Mouse (Mus musculus) heart, adult 2 months (tissue): ENCODE results near the gene Foxp1. TPM values are rescaled to one million over a fixed set of nuclear protein-coding genes. Genes with fewer than 3 reads are reported as not detected.

Experiments used
- DNase-seq, 2 experiments: peaks; one replicate each; pipeline ENCODE4 v3.0.0; 2021
- H3K27ac ChIP-seq: fragments of 200-600 bp; 2 replicates; pipeline ENCODE4 v1.8.1; 2022
- H3K27me3 ChIP-seq: fragments of 200-500 bp; 2 replicates; pipeline ENCODE4 v1.6.1; 2012; ENCODE audit warnings: mild to moderate bottlenecking, low read length, inconsistent platforms, mixed read lengths; ENCODE audit not compliant: control insufficient read depth, insufficient read depth
- H3K36me3 ChIP-seq: fragments of 200-500 bp; 2 replicates; pipeline ENCODE4 v1.6.1; 2012; ENCODE audit warnings: low read length, inconsistent platforms; ENCODE audit not compliant: control insufficient read depth, insufficient read depth
- H3K4me1 ChIP-seq: fragments of 200-500 bp; 2 replicates; pipeline ENCODE4 v1.6.1; 2011; ENCODE audit warnings: low read length; ENCODE audit not compliant: control insufficient read depth, insufficient read depth
- H3K4me3 ChIP-seq: fragments of 200-600 bp; 2 replicates; pipeline ENCODE4 v1.8.1; 2022
- H3K79me2 ChIP-seq: fragments of 200-500 bp; replicated peaks from 2 replicates; pipeline ENCODE4 v1.6.1; 2012; ENCODE audit warnings: mild to moderate bottlenecking, inconsistent platforms, low read length, moderate library complexity, mixed read lengths; ENCODE audit not compliant: control insufficient read depth, insufficient read depth
- H3K9ac ChIP-seq: fragments of 200-500 bp; 2 replicates; pipeline ENCODE4 v1.6.1; 2012; ENCODE audit warnings: low read depth, mild to moderate bottlenecking, control low read depth, inconsistent platforms, low read length, mixed read lengths
- CTCF ChIP-seq: fragments of 200-600 bp; IDR thresholded peaks from 2 replicates; pipeline ENCODE4 v1.8.1; 2022; ENCODE audit warnings: antibody characterized with exemption, mild to moderate bottlenecking, moderate library complexity
- EP300 ChIP-seq: fragments of 200-500 bp; IDR thresholded peaks from 2 replicates; pipeline ENCODE4 v1.6.1; 2011; ENCODE audit warnings: low read depth, low read length, control low read depth; ENCODE audit not compliant: insufficient read depth
- POLR2A ChIP-seq: fragments of 200-500 bp; IDR thresholded peaks from 2 replicates; pipeline ENCODE4 v1.6.1; 2011; ENCODE audit warnings: mild to moderate bottlenecking, low read depth, low read length, control low read depth; ENCODE audit not compliant: insufficient read depth
- WGBS: fragments of 180-500 bp; shearing (Covaris S2); methylation state at CpG from one replicate; pipeline ENCODE4 v1.1.7; 2018; 5-methylcytosine and 5-hydroxymethylcytosine counted together
- intact Hi-C: fragments of 180-260 bp; cut with DNase I; formaldehyde crosslinking; loops from one replicate; pipeline ENCODE4 v1.15.1; 2025
- polyA plus RNA-seq: library from polyadenylated mRNA; depleted of rRNA; stranded (reverse); fragments of >200 nt; gene quantifications from 2 replicates; pipeline ENCODE4 v1.2.3, GENCODE M21; 2012
- total RNA-seq, 2 experiments: library from RNA; stranded (reverse); gene quantifications; 2 replicates each; pipeline ENCODE4 v1.2.3; 2021

Foxp1 gene
- total and polyA plus RNA-seq, 3 experiments, result 22.9 to 31.6 (median 26.4) TPM

- WGBS, result 72% methylated on average over 21 of the region's 21 CpGs
- TF ChIP-seq POLR2A (no peak), EP300 (no peak), CTCF (no peak)
- H3K27ac ChIP-seq, result no peak overlapping the region
- intact Hi-C loops, result no loop called here
- H3K4me3 ChIP-seq, result no peak overlapping the region
- H3K79me2 ChIP-seq, result no peaks in the 10 kb centered on the region
- H3K4me1 ChIP-seq, result no peaks in the 10 kb centered on the region; the same call in 1 of the 2 replicates
- H3K9ac ChIP-seq, result no peak overlapping the region
- no peak for DNase-seq
- H3K36me3 ChIP-seq, result no peaks in the 10 kb centered on the region
- H3K27me3 ChIP-seq, result no peaks in the 10 kb centered on the region
Observed at GRCm38 (mm10) chr6:99275381-99276296, 246.9 kb downstream of the Foxp1 start.

GRCm38 (mm10) chr6:99274667-99275066 lies 247.9 kb downstream of the Foxp1 start:
- Histone ChIP-seq H3K27me3 (no peaks in the 10 kb centered on the region), H3K4me1 (no peaks in the 10 kb centered on the region; the same call in 1 of the 2 replicates), H3K27ac (no peak overlapping the region), H3K79me2 (no peaks in the 10 kb centered on the region), H3K9ac (no peak overlapping the region), H3K4me3 (no peak overlapping the region), H3K36me3 (no peaks in the 10 kb centered on the region)
- intact Hi-C loops, result no loop called here
- WGBS, result 93% methylated on average over 5 of the region's 5 CpGs
- TF ChIP-seq POLR2A (no peak), CTCF (no peak)
- DNase-seq, result no peak

GRCm38 (mm10) chr6:99274222-99274621 lies 248.3 kb downstream of the Foxp1 start:
- intact Hi-C loops, result no loop called here
- DNase-seq, result no peak
- H3K27ac ChIP-seq, result no peak overlapping the region
- H3K36me3 ChIP-seq, result no peaks in the 10 kb centered on the region
- H3K27me3 ChIP-seq, result no peaks in the 10 kb centered on the region
- H3K79me2 ChIP-seq, result no peaks in the 10 kb centered on the region
- TF ChIP-seq POLR2A (no peak), EP300 (no peak), CTCF (no peak)
- 79% methylated on average over 6 of the region's 6 CpGs for WGBS
- no peak overlapping the region for H3K4me3 ChIP-seq
- H3K4me1 ChIP-seq, result no peaks in the 10 kb centered on the region; the same call in 1 of the 2 replicates
- H3K9ac ChIP-seq, result no peak overlapping the region

GRCm38 (mm10) chr6:99273177-99273576 lies 249.3 kb downstream of the Foxp1 start:
- whole genome bisulfite sequencing, result 88% methylated on average over 5 of the region's 5 CpGs
- TF ChIP-seq EP300 (no peak), CTCF (no peak), POLR2A (no peak)
- Histone ChIP-seq H3K79me2 (no peaks in the 10 kb centered on the region), H3K4me3 (no peak overlapping the region), H3K27ac (no peak overlapping the region), H3K27me3 (no peaks in the 10 kb centered on the region), H3K9ac (no peak overlapping the region), H3K36me3 (no peaks in the 10 kb centered on the region), H3K4me1 (no peaks in the 10 kb centered on the region; the same call in 1 of the 2 replicates)
- no peak for DNase-seq
- intact Hi-C loops, result no loop called here

- Histone ChIP-seq H3K27ac (no peak overlapping the region), H3K79me2 (no peaks in the 10 kb centered on the region), H3K4me1 (no peaks in the 10 kb centered on the region; the same call in 1 of the 2 replicates), H3K27me3 (no peaks in the 10 kb centered on the region), H3K36me3 (no peaks in the 10 kb centered on the region), H3K9ac (no peak overlapping the region), H3K4me3 (no peak overlapping the region)
- 73% methylated on average over 3 of the region's 3 CpGs for WGBS
- no peak for DNase-seq
- intact Hi-C loops, result no loop called here
- TF ChIP-seq EP300 (no peak), POLR2A (no peak), CTCF (no peak)
Observed at GRCm38 (mm10) chr6:99272174-99272573, 250.3 kb downstream of the Foxp1 start.

- H3K9ac ChIP-seq, result no peak overlapping the region
- WGBS, result 88% methylated on average over 7 of the region's 7 CpGs
- H3K27me3 ChIP-seq, result no peaks in the 10 kb centered on the region
- no peaks in the 10 kb centered on the region; the same call in 1 of the 2 replicates for H3K4me1 ChIP-seq
- H3K79me2 ChIP-seq, result no peaks in the 10 kb centered on the region
- H3K27ac ChIP-seq, result no peak overlapping the region
- no peak for TF ChIP-seq POLR2A
- TF ChIP-seq CTCF, result no peak
- no peak for TF ChIP-seq EP300
- intact Hi-C loops, result no loop called here
- H3K4me3 ChIP-seq, result no peak overlapping the region
- no peak for DNase-seq
- no peaks in the 10 kb centered on the region for H3K36me3 ChIP-seq
Observed at GRCm38 (mm10) chr6:99271741-99272140, 250.8 kb downstream of the Foxp1 start.
